Mouse (Mus musculus): ENCODE results near the gene Afdn. TPM values are rescaled to one million over a fixed set of nuclear protein-coding genes. Genes with fewer than 3 reads are reported as not detected.

The Afdn gene
- polyA plus RNA-seq, 1 experiment from 2014 or later: 9.5 TPM

DNA sequence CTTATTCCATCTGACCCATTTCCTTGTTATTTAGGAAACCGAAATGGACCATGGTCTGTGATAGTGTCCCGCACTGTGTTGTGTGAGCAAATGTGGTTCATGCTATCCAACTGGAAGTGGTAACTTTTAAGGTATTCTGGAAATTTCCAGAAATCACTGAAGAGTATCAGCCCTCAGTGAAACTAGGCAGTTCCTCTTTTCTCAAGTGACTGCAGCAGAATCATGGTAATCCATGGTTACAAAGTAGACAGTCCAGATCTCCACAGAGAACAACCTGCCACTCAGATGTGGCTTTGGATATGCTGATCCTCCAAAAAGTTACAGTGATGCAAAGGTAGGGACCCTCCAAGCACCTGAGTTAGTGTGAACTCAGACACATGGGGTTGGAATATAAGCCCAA lies 21.4 kb upstream of the Afdn start:
- no peak overlapping the region for H3K27ac ChIP-seq (replicated peaks)
- no peak overlapping the region for H3K4me2 ChIP-seq
- H3K9ac ChIP-seq: no peak overlapping the region
- ATAC-seq (ENCODE audit: insufficient read depth): no peak
- H3K36me3 ChIP-seq (replicated peaks): no peaks in the 10 kb centered on the region
- H3K4me1 ChIP-seq (replicated peaks): peaks cover 11% of the 10 kb centered on the region
- 0 out of 2 replicates have a peak, but pooled peaks cover 3% of the 10 kb centered on the region for H3K27me3 ChIP-seq
- H3K9me3 ChIP-seq (replicated peaks): no peaks in the 10 kb centered on the region
- no peak overlapping the region for H3K4me3 ChIP-seq (replicated peaks)
- 66% methylated on average over 2 of the region's 2 CpGs for WGBS (ENCODE audit: insufficient replicate concordance)

DNA sequence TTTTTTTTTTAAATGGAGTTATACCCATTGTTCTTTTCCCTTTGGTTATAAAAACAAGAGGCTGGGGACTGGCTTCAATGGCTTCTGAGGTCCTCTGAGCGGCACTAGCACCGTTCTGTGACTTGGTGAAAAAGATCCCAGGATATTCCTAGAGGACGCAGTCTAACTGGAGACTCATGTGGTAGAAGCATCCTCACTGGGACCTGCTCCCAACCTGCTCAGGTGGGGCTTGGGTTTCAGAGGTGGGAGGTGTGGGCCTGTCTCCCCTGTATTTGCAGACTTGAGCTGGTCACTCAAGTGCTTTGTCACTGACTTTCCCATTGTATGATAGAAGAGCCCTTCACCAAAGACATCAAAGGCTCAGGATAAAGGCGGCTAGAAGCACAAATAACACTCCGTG lies 20.4 kb upstream of the Afdn start:
- no peaks in the 10 kb centered on the region for H3K9me3 ChIP-seq (replicated peaks)
- H3K27ac ChIP-seq (replicated peaks): no peak overlapping the region
- 0 out of 2 replicates have a peak, but pooled peaks cover 3% of the 10 kb centered on the region for H3K27me3 ChIP-seq
- 56% methylated on average over 5 of the region's 5 CpGs for WGBS (ENCODE audit: insufficient replicate concordance)
- H3K4me2 ChIP-seq: no peak overlapping the region
- no peak overlapping the region for H3K9ac ChIP-seq
- no peaks in the 10 kb centered on the region for H3K36me3 ChIP-seq (replicated peaks)
- ATAC-seq (ENCODE audit: insufficient read depth): no peak
- H3K4me3 ChIP-seq (replicated peaks): no peak overlapping the region
- peaks cover 11% of the 10 kb centered on the region for H3K4me1 ChIP-seq (replicated peaks)

DNA sequence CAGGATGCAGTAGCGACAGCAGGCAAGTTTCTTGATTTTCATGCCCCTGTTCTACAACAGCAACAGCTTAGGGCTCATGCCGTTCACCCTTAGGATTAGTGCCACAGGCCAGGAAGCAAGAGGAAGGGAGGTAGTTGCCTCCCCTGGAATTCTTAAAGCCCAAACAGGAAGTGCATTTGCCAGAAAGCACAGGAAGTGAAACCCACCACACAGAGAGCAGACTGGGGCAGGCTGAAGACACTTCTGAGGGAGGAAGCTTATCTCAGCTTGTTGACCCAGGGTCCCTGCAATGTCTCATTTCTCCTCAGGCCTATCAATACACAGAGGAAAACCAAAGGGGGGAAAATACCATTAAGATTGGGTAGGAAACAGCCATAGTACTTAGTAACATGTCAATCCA lies 19.5 kb upstream of the Afdn start:
- no peak overlapping the region for H3K9ac ChIP-seq
- no peak for ATAC-seq (ENCODE audit: insufficient read depth)

DNA sequence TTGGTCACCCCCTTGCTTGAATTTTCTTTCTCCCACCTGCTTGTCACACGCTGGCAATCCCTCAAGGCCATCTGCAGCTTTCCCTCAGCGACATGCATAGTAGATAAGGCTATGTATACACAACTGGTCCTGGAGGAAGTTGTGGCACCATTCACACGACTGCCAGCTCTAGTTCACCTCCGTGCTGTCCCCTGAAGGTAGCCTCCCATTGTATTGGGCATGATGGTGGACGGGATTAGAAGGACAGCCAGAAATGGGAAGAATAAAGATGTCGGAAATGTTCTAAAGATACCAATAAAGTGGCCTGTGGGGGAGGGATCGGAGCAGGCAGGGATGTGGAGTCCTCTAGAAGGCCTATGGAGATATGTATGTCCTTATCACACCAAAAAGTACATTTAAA lies 18.7 kb upstream of the Afdn start:
- Histone ChIP-seq H3K27me3 (0 out of 2 replicates have a peak, but pooled peaks cover 3% of the 10 kb centered on the region), H3K4me1 (replicated peaks) (peaks cover 11% of the 10 kb centered on the region), H3K4me3 (replicated peaks) (no peak overlapping the region), H3K36me3 (replicated peaks) (no peaks in the 10 kb centered on the region), H3K27ac (replicated peaks) (no peak overlapping the region), H3K9ac (no peak overlapping the region), H3K9me3 (replicated peaks) (no peaks in the 10 kb centered on the region), H3K4me2 (no peak overlapping the region)
- ATAC-seq (ENCODE audit: insufficient read depth): no peak
- 20% methylated on average over 7 of the region's 7 CpGs for WGBS (ENCODE audit: insufficient replicate concordance)

More for the DNA sequence above, 19.5 kb upstream of the Afdn start:
- Histone ChIP-seq H3K27me3 (0 out of 2 replicates have a peak, but pooled peaks cover 3% of the 10 kb centered on the region), H3K9me3 (replicated peaks) (no peaks in the 10 kb centered on the region), H3K36me3 (replicated peaks) (no peaks in the 10 kb centered on the region), H3K4me2 (no peak overlapping the region), H3K4me1 (replicated peaks) (peaks cover 11% of the 10 kb centered on the region), H3K4me3 (replicated peaks) (no peak overlapping the region), H3K27ac (replicated peaks) (no peak overlapping the region)
- 8% methylated on average over 2 of the region's 2 CpGs for WGBS (ENCODE audit: insufficient replicate concordance)

- 0 out of 2 replicates have a peak, but pooled peaks cover 3% of the 10 kb centered on the region for H3K27me3 ChIP-seq
- H3K4me3 ChIP-seq (replicated peaks): no peak overlapping the region
- H3K9me3 ChIP-seq (replicated peaks): no peaks in the 10 kb centered on the region
- peaks cover 11% of the 10 kb centered on the region for H3K4me1 ChIP-seq (replicated peaks)
- H3K4me2 ChIP-seq: no peak overlapping the region
- 25% methylated on average over 2 of the region's 2 CpGs for WGBS (ENCODE audit: insufficient replicate concordance)
- no peak overlapping the region for H3K9ac ChIP-seq
- H3K27ac ChIP-seq (replicated peaks): no peak overlapping the region
- no peak for ATAC-seq (ENCODE audit: insufficient read depth)
- no peaks in the 10 kb centered on the region for H3K36me3 ChIP-seq (replicated peaks)
Observed at GRCm38 (mm10) chr17:13742334-13742733, 18.0 kb upstream of the Afdn start.

GRCm38 (mm10) chr17:13742941-13743708 lies 17.2 kb upstream of the Afdn start:
- Histone ChIP-seq H3K9ac (no peak overlapping the region), H3K36me3 (replicated peaks) (no peaks in the 10 kb centered on the region), H3K9me3 (replicated peaks) (no peaks in the 10 kb centered on the region), H3K27me3 (peaks cover 3% of the 10 kb centered on the region; the same call in 1 of the 2 replicates), H3K27ac (replicated peaks) (no peak overlapping the region), H3K4me3 (replicated peaks) (no peak overlapping the region), H3K4me2 (no peak overlapping the region), H3K4me1 (replicated peaks) (peaks cover 11% of the 10 kb centered on the region)
- no peak for ATAC-seq (ENCODE audit: insufficient read depth)
- 39% methylated on average over 7 of the region's 7 CpGs for WGBS (ENCODE audit: insufficient replicate concordance)

DNA sequence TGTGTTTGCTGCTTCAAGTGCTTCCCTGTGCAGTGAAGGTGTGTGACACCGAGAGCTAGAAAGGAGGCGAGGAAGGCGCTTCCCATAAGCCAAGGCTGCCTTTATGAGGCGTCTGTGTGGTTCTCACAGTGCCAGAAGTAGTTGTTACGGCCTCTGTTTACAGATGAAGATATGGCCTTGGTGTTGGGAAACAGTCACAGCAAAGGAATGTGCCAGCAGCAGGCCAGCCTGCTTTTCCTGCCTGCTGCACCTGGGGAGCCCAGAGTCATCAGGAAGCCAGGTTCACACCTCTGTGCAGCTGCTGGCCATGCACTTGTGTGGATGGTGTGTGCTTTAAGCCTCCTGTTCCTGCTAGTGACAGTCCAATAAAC lies 16.6 kb upstream of the Afdn start:
- no peak overlapping the region; the same call in 1 of the 2 replicates for H3K27ac ChIP-seq (replicated peaks)
- H3K27me3 ChIP-seq: peaks cover 3% of the 10 kb centered on the region; the same call in 1 of the 2 replicates
- ATAC-seq (ENCODE audit: insufficient read depth): peak; percentile 37; the same call in 1 of the 2 replicates
- peaks cover 11% of the 10 kb centered on the region for H3K4me1 ChIP-seq (replicated peaks)
- no peak overlapping the region for H3K9ac ChIP-seq
- 37% methylated on average over 5 of the region's 5 CpGs for WGBS (ENCODE audit: insufficient replicate concordance)
- no peak overlapping the region for H3K4me3 ChIP-seq (replicated peaks)
- H3K9me3 ChIP-seq (replicated peaks): no peaks in the 10 kb centered on the region
- no peak overlapping the region for H3K4me2 ChIP-seq
- no peaks in the 10 kb centered on the region for H3K36me3 ChIP-seq (replicated peaks)

DNA sequence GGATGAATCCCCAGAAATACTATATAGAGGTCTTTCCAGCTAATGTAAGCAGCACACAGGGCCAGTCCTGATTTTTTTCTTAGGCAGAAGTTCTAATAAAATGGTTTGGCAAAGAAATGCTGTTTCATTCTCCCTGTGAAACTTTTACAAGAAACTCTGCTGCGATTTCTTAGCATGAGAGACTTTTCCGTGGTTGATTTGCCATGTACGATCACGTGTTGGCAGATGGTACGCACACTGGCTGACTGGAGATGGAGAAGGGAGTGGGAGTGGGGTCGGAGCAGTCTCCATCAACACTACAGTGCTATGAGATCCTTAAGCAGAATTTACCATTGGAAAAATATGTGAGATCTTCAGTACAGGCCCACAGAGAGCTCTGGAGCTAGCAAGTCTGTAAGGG lies 16.1 kb upstream of the Afdn start:
- WGBS (ENCODE audit: insufficient replicate concordance): 63% methylated on average over 6 of the region's 6 CpGs
- Histone ChIP-seq H3K9ac (no peak overlapping the region), H3K27ac (replicated peaks) (no peak overlapping the region; the same call in 1 of the 2 replicates), H3K4me3 (replicated peaks) (no peak overlapping the region), H3K4me1 (replicated peaks) (peaks cover 11% of the 10 kb centered on the region), H3K36me3 (replicated peaks) (no peaks in the 10 kb centered on the region), H3K4me2 (no peak overlapping the region), H3K27me3 (peaks cover 3% of the 10 kb centered on the region; the same call in 1 of the 2 replicates), H3K9me3 (replicated peaks) (no peaks in the 10 kb centered on the region)
- ATAC-seq (ENCODE audit: insufficient read depth): no peak

DNA sequence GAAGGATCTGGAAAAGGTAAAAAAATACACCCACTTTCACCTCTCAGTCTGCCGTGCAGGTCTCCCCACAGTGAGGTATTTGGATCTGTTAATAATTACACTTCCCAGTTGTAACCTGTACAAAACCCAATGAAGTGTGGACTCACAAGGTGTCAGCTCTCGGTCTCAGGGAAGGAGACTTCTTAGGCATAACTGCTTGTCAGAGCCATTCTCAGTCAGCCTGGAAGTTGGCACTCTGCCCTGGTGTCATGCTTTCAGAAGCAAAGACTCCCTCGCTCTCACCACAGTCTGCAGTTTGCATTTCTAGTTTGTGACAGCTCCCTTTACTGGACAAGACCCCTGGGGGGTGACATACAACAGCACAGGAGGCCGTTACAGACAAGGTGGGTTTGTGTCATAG lies 15.5 kb upstream of the Afdn start:
- ATAC-seq (ENCODE audit: insufficient read depth): no peak
- Histone ChIP-seq H3K27ac (replicated peaks) (no peak overlapping the region), H3K4me1 (replicated peaks) (peaks cover 11% of the 10 kb centered on the region), H3K27me3 (peaks cover 3% of the 10 kb centered on the region; the same call in 1 of the 2 replicates), H3K9me3 (replicated peaks) (no peaks in the 10 kb centered on the region), H3K4me3 (replicated peaks) (no peak overlapping the region), H3K9ac (no peak overlapping the region), H3K4me2 (no peak overlapping the region), H3K36me3 (replicated peaks) (no peaks in the 10 kb centered on the region)
- WGBS (ENCODE audit: insufficient replicate concordance): 48% methylated on average over 4 of the region's 4 CpGs

- Histone ChIP-seq H3K4me3 (replicated peaks) (no peak overlapping the region), H3K4me2 (no peak overlapping the region), H3K27ac (replicated peaks) (no peak overlapping the region), H3K9me3 (replicated peaks) (no peaks in the 10 kb centered on the region), H3K27me3 (peaks cover 3% of the 10 kb centered on the region; the same call in 1 of the 2 replicates), H3K9ac (no peak overlapping the region), H3K4me1 (replicated peaks) (peaks cover 11% of the 10 kb centered on the region), H3K36me3 (replicated peaks) (no peaks in the 10 kb centered on the region)
- 31% methylated on average over 2 of the region's 2 CpGs for WGBS (ENCODE audit: insufficient replicate concordance)
- ATAC-seq (ENCODE audit: insufficient read depth): no peak
Observed at GRCm38 (mm10) chr17:13745373-13745772, 15.0 kb upstream of the Afdn start.

DNA sequence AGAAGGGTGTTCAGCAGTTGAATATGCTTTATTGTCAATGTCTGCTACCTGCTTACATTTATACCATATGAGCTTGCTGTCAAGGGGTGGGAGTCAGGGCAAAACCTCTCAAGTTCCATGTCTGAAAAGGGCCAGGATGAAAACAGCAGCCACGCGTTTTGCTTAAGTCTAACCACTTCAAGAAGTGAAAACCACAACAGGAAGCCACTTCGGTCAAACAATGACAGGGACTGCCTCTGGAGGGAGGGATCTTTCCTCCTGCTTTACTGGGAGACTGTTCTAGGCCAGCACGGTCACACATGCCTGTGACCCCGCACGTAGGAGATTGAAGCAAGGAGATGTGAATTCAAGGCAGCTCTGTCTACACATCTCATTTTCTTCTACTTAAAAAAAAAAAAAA lies 14.0 kb upstream of the Afdn start:
- no peak overlapping the region for H3K9ac ChIP-seq
- ATAC-seq (ENCODE audit: insufficient read depth): no peak
- H3K27me3 ChIP-seq: peaks cover 3% of the 10 kb centered on the region; the same call in 1 of the 2 replicates
- 12% methylated on average over 6 of the region's 6 CpGs for WGBS (ENCODE audit: insufficient replicate concordance)
- H3K4me3 ChIP-seq (replicated peaks): no peak overlapping the region
- H3K27ac ChIP-seq (replicated peaks): no peak overlapping the region
- no peak overlapping the region for H3K4me2 ChIP-seq
- H3K4me1 ChIP-seq (replicated peaks): peaks cover 7% of the 10 kb centered on the region
- H3K36me3 ChIP-seq (replicated peaks): no peaks in the 10 kb centered on the region
- H3K9me3 ChIP-seq (replicated peaks): no peaks in the 10 kb centered on the region
